Comparison of ENCODE assay signal across 8 mouse cellular contexts in genomic region chr1:168322892-168323291, GRCm38 (mm10).
DNase-seq lines count a peak whose midpoint lies in the region; ATAC-seq and TF ChIP-seq lines count a peak whose summit lies in the region.

No protein-coding gene starts in this region.

- 0 out of 2 replicates have a peak, but pooled peaks cover 11% of the 10 kb centered on the region for H3K4me1 ChIP-seq in kidney, postnatal 0 days (replicated peaks; ENCODE audit: insufficient read depth, low read length)
- peaks cover 16% of the 10 kb centered on the region for H3K4me1 ChIP-seq in lung, adult 2 months (ENCODE audit: control insufficient read depth, insufficient read depth, low read length)
- peaks cover 53% of the 10 kb centered on the region for H3K4me1 ChIP-seq in midbrain, embryonic 16.5 days (ENCODE audit: control insufficient read depth, insufficient read depth, low read length)

- peak; percentile 70 for TF ChIP-seq CTCF in kidney, postnatal 0 days (IDR thresholded peaks at IDR 0.05; ENCODE audit: low read depth)
- peak; percentile 58 for TF ChIP-seq CTCF in lung, adult 2 months (IDR thresholded peaks at IDR 0.05; ENCODE audit: insufficient read depth, low read length)

- TF ChIP-seq POLR2A in lung, adult 2 months (IDR thresholded peaks at IDR 0.05; ENCODE audit: borderline replicate concordance, extremely low read depth, low read depth, low read length): no peak

- H3K4me2 ChIP-seq in kidney, postnatal 0 days (ENCODE audit: low read length): no peak overlapping the region
- no peak overlapping the region for H3K4me2 ChIP-seq in midbrain, embryonic 16.5 days (ENCODE audit: low read length)

- no peaks in the 10 kb centered on the region for H3K9me3 ChIP-seq in kidney, postnatal 0 days (replicated peaks; ENCODE audit: low read length)
- no peaks in the 10 kb centered on the region for H3K9me3 ChIP-seq in midbrain, embryonic 16.5 days (replicated peaks; ENCODE audit: control insufficient read depth, low read length, poor library complexity, severe bottlenecking)

- 100% methylated on average over 1 of the region's 1 CpGs for WGBS in kidney, postnatal 0 days
- 100% methylated on average over 1 of the region's 1 CpGs for WGBS in lung, adult 2 months
- 97% methylated on average over 1 of the region's 1 CpGs for WGBS in midbrain, embryonic 16.5 days

- no peak overlapping the region for H3K9ac ChIP-seq in kidney, postnatal 0 days (ENCODE audit: low read depth, low read length)
- H3K9ac ChIP-seq in midbrain, embryonic 16.5 days (ENCODE audit: low read depth, low read length): no peak overlapping the region

- no peak overlapping the region for H3K4me3 ChIP-seq in kidney, postnatal 0 days (replicated peaks; ENCODE audit: low read depth, low read length)
- H3K4me3 ChIP-seq in lung, adult 2 months (replicated peaks; ENCODE audit: extremely low read depth, low read depth, low read length): no peak overlapping the region
- H3K4me3 ChIP-seq in midbrain, embryonic 16.5 days (ENCODE audit: low read depth, low read length): no peak overlapping the region

- no peak for ATAC-seq in kidney, postnatal 0 days (replicated peaks; ENCODE audit: low FRiP score, low read depth)
- no peak for ATAC-seq in midbrain, embryonic 16.5 days

- H3K36me3 ChIP-seq in kidney, postnatal 0 days (ENCODE audit: insufficient read depth, low read length): no peaks in the 10 kb centered on the region
- H3K36me3 ChIP-seq in midbrain, embryonic 16.5 days (ENCODE audit: control insufficient read depth, insufficient read depth, low read length): no peaks in the 10 kb centered on the region

- no peak overlapping the region for H3K27ac ChIP-seq in kidney, postnatal 0 days
- H3K27ac ChIP-seq in midbrain, embryonic 16.5 days (ENCODE audit: low read length): no peak overlapping the region

- no peak for DNase-seq in kidney, postnatal 0 days (ENCODE audit: low spot score)
- DNase-seq in kidney, postnatal 14 days: no peak
- peak; percentile 31 for DNase-seq in R1 (ENCODE audit: low read depth, low spot score)
- DNase-seq in cerebellum, adult 8-10 months: peak; percentile 46
- peak; percentile 43 for DNase-seq in lung, adult 2 months
- DNase-seq in frontal cortex, postnatal 14 days (ENCODE audit: low spot score in 2 of 2): no peak
- no peak for DNase-seq in thymus, postnatal 0 days (ENCODE audit: low spot score)

- H3K27me3 ChIP-seq in kidney, postnatal 0 days (ENCODE audit: insufficient read depth, low read length): no peaks in the 10 kb centered on the region
- no peaks in the 10 kb centered on the region for H3K27me3 ChIP-seq in midbrain, embryonic 16.5 days (ENCODE audit: control insufficient read depth, insufficient read depth, low read depth, low read length)

Comparison
In these comparisons a context has a peak if more than half of its experiments do, and no peak if none do; other contexts are left out.
1. DNase-seq: peak in R1 (single experiment), cerebellum, adult 8-10 months (single experiment) and lung, adult 2 months (single experiment); none in kidney, postnatal 0 days (single experiment), kidney, postnatal 14 days (single experiment), frontal cortex, postnatal 14 days (0 of 2) and thymus, postnatal 0 days (single experiment).